7 mouse cellular contexts compared by ENCODE assay signal in genomic region chr10:121533137-121533872, GRCm38 (mm10). TPM values are rescaled to one million over a fixed set of nuclear protein-coding genes. Genes with fewer than 3 reads are reported as not detected.
A peak's percentile ranks its signal among the peaks of the same experiment; 100 is the strongest.
DNase-seq lines count a peak whose midpoint lies in the region; ATAC-seq lines count a peak whose summit lies in the region.

No protein-coding gene starts in this region.

- H3K4me2 ChIP-seq in intestine, embryonic 15.5 days (replicated peaks): peak overlapping the region; percentile 66

- peak; percentile 73 for ATAC-seq in intestine, embryonic 15.5 days
- peak; percentile 49; the same call in 1 of the 2 replicates for ATAC-seq in megakaryocyte progenitor cell, adult 5-6 weeks (replicated peaks; ENCODE audit: poor library complexity)

- H3K4me3 ChIP-seq in intestine, embryonic 15.5 days (replicated peaks): peak overlapping the region; percentile 32

- 12% methylated on average over 32 of the region's 32 CpGs for WGBS in intestine, embryonic 15.5 days

- H3K9ac ChIP-seq in intestine, embryonic 15.5 days: peak overlapping the region; percentile 17; the same call in 1 of the 2 replicates

- peak; percentile 58 for DNase-seq in adrenal gland, postnatal 25 days
- peak; percentile 31 to 63 for DNase-seq in cerebellum, postnatal 4 days (ENCODE audit: low spot score in 2 of 2)
- peak; percentile 63 for DNase-seq in gastrocnemius, postnatal 10 days
- DNase-seq in left cerebral cortex, postnatal 36 days (ENCODE audit: low spot score in 2 of 2): peak; percentile 54 to 68
- DNase-seq in right cerebral cortex, postnatal 4 days: peak; percentile 65

- no peak overlapping the region for H3K27ac ChIP-seq in intestine, embryonic 15.5 days

- no peaks in the 10 kb centered on the region for H3K9me3 ChIP-seq in intestine, embryonic 15.5 days

- H3K4me1 ChIP-seq in intestine, embryonic 15.5 days (replicated peaks): 0 out of 2 replicates have a peak, but pooled peaks cover 3% of the 10 kb centered on the region

- H3K27me3 ChIP-seq in intestine, embryonic 15.5 days (replicated peaks): no peaks in the 10 kb centered on the region

- no peaks in the 10 kb centered on the region for H3K36me3 ChIP-seq in intestine, embryonic 15.5 days

- intact Hi-C loops in left cerebral cortex, postnatal 36 days (cut with DNase I): no loop called here

RNA-seq across cellular contexts. Expression of gene Tbk1, which starts 53.3 kb away (rescaled TPM):
- 46.7 and 47.1 TPM in 2 replicates for total RNA-seq in adrenal gland, postnatal 25 days (2021)
- 10 to 100 TPM; 14.6 to 20.7 TPM for total RNA-seq in gastrocnemius, postnatal 10 days (2021)
- polyA plus RNA-seq in intestine, embryonic 15.5 days (2015; fragmentation: Nextera tagmentation; extraction: Ambion mirVana): 32.9 and 35.1 TPM in 2 replicates
- 10 to 100 TPM; 43.9 to 48.7 TPM for total RNA-seq in left cerebral cortex, postnatal 36 days (2021)
- 36.9 and 39.3 TPM in 2 replicates for total RNA-seq in megakaryocyte progenitor cell, adult 5-6 weeks (2015)
- total RNA-seq in megakaryocyte progenitor cell, adult 5-6 weeks (2017): 71.9 and 78.3 TPM in 2 replicates

RNA-seq across cellular contexts. Expression of gene Rassf3, which starts 57.2 kb away (rescaled TPM):
- 33.3 and 36.8 TPM in 2 replicates for total RNA-seq in adrenal gland, postnatal 25 days (2021)
- 10 to 100 TPM; 53.4 to 54.4 TPM for total RNA-seq in gastrocnemius, postnatal 10 days (2021)
- 23.5 and 26.0 TPM in 2 replicates for polyA plus RNA-seq in intestine, embryonic 15.5 days (2015; fragmentation: Nextera tagmentation; extraction: Ambion mirVana)
- 10 to 100 TPM; 30.8 to 47.3 TPM for total RNA-seq in left cerebral cortex, postnatal 36 days (2021)
- total RNA-seq in megakaryocyte progenitor cell, adult 5-6 weeks (2015): 23.3 and 24.7 TPM in 2 replicates
- total RNA-seq in megakaryocyte progenitor cell, adult 5-6 weeks (2017): 18.2 and 20.0 TPM in 2 replicates
